Mouse (Mus musculus) sigmoid colon, adult 10 weeks (tissue): ENCODE results near the gene Rffl. TPM values are rescaled to one million over a fixed set of nuclear protein-coding genes. Genes with fewer than 3 reads are reported as not detected.

ENCODE experiments used
- polyA plus RNA-seq: library from polyadenylated mRNA; stranded (reverse); fragments of 350-450 nt; fragmentation: Illumina TruSeq; extraction: RNeasy Lipid Tissue Mini Kit (QIAGEN cat#74804); gene quantifications from one replicate; pipeline ENCODE4 v1.2.3, GENCODE M21; 2014; ENCODE audit warnings: low read depth, low replicate concordance

Gene Rffl
- 41.4 TPM for polyA plus RNA-seq

DNA sequence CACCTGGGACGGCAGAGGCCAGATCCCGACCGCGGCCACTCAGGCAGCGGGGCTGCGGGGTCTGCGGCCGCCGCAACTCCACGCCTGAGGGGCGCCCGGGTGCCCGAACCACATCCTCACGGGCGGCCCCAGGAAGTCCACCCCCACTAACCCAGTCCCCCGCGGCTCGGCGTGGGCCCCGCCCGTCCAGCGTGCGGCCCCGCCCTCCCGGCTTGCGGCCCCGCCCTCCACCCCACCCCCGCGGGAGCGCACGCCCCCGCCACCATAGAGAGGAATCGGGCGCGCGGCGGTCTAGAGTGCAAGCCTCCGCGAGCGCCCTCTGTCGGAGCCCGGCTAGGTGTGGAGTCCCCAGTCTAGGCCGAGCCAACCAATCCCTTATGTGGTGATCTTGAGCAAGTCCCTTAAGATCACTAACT lies at the start of gene Rffl:
TSS of gene Rffl (minus strand) at position 180 of the 416 bp plus-strand sequence.

DNA sequence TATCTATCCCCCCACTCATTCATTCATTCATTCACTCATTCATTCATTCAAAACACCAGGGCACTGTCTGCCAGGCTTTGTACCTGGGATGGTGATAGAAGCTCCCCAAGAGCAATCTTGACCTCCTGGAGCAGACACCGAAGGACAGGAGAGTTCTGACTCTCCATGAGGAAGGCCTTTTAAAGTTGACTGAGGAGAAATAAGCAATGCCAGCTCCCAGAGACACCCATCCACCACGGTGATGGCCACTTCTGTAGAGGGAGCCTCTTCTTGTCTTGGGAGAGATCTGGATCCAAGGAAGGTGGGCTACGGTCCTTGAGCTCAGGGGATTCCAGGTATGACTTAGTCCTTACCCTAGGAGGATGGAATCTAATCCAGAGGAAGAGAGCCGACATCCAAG lies 39.2 kb upstream of the Rffl start, which contains the start of gene Unc45b:
TSS of gene Unc45b (plus strand) at position 301 of the 400 bp plus-strand sequence.

DNA sequence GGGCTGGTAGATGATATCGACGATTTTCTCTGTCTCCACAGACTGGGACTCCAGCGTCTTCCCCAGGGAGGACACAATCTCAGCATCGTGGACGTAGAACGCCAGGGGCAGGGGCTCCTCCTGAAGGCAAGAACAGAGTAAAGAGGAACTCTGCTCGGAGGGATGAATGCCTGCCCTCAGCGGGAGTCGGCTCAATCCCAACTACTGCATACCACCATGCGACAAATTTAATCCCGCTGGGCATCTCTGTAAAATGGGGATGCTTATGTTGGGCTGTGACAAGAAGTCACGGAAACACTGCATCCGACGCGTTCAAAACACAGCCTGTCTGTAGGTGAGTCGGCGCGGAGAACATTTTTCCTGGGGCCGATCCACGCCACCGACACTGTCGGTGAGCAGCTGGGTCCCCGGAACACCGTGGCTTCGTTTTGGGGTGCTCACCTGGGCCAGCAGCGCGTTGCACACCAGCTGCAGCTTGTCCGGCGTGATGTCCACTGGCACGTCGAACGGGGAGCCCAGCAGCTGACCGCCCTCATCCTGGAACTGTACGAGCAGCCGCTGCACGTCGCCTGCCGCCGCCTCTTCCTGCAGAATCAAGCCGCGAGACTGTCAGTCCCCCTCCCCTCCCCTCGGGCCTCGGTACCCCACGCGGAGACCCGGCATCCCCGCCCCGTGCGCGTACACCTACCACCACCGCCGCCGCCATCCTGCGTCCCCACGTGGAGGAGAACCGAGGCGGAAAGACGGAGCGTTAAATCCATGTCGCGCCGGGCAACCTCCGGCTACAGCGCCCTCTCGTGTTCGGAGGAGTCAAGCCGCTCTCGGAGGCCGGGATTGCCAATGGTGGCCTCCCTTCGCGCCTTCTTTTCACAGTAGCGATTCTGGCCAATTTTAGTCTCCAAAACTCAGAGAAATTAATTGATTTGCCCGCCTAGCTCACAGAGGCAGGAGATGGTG lies 36.9 kb upstream of the Rffl start, which contains the start of gene Nle1:
TSS of gene Nle1 (minus strand) at position 761 of the 957 bp plus-strand sequence.

DNA sequence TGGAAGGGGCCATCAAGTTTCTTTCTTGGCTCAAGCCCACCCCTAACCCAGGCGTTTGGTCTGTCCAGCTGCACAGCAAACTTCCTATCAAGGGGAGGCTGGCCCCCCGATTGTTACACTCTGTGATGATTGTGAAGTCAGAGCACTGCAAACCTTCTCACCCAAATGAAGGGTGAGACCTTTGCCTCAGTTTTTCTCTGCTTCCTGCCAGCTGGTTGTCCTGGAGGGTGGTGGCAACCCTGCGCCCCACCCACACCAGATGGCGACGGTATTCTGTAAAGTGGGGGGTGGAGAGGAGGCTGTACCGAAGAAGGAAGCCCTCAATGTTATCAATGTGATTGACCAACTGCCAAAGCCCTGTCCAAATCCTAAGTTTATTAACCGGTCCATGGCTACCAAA lies 20.9 kb upstream of the Rffl start, which contains the start of gene Fndc8:
TSS of gene Fndc8 (plus strand) at position 189 of the 400 bp plus-strand sequence.

DNA sequence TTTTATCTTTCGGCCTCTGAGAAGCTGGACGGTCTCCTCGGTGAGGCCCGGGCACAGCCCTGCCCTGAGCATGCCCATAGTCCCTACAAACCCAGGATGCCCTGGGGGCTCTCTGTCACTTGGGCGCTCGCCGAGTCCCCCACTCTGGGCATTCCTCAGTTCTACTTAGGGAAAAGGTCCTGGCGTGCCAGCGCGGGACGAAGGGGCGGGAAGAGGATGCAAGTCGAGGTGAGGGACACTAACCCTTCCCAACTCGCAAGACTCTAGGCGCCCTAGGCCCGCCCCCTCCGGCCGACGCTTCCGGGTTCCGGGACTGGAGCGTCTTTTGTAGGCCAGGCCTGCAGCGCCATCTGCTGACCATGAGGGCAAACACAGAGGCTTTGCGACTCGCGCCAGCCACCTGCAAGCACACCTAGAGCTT lies 19.3 kb upstream of the Rffl start, which contains the start of gene Rad51d:
TSS of gene Rad51d (minus strand) at position 273 of the 421 bp plus-strand sequence.

DNA sequence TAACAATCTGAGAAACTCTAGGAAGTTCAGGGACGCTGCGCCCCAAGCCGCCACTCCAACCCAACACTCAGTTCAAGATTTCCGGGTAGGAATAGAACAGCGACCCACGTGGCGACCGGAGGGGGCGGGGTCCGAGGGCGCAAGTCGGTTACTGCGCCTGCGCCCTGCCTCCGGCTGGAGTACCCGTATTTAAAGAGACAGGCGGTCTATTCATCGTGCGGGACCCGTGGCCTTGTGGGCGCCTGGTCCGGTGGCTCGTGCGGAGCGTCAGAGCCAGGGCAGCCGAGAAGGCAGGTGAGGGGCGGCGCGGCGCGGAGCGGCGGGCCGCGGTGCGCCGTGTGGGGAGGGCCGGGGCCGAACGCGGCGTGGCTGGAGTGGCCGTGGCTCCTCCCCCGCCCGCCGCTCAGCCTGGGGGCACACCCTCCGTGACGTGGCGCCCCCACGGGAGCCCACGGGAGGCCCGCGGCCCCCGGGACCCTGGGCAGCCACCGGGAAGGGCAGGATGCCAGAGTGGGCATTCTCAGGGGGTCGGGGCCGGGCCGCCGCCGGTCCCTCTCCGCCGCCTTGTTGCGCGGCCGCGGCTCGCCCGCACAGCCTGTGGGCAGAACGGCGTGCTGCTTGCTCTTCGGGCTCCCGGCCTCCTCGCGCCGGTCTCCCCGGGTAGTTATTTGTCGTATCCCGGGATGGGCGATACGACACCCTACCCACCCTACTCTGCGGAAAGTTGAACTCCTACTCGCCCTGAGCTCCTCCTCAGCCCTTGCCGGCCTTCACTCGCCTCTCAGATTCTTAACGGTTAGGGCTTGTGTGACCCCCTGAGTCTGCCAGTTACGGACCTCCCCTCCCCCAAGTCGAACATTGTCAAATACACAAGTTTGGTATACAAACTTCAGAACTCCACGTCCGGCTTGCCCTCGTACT lies 89.8 kb downstream of the Rffl start, which contains the start of gene Lig3:
TSS of gene Lig3 (plus strand) at position 126 of the 921 bp plus-strand sequence.

DNA sequence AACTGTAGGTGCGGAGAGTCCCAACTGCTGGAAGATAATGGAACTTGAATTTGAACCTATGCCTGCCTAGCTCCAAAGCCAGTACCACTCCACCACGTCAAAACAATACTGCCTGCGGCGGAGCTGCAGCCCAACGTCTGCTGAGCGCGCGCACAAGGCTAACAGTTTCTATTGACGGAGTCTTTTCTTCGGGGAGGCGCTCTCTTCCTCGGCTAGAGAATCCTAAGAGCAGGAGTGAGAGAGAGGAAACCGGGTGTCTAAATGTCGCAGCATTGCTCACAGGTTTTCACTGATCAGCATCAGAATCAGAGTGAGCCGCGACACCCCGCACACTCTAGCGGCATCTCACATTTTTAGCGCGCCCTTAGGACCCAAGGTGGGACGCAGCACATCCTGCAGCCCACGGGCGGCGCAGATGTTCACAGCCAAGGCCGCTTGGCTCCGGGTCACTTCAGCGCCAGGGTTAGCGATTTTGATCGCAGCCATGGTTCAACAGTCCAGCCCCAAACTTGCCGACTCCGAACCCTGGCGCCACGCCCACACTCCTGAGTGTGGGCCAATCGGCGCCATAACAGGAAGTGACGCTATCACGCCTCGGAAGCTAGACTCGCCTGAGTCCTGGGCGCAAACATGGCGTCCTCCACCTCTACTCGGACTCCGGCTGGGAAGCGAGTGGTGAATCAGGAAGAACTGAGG lies 107.1 kb downstream of the Rffl start, which contains the start of the genes Cct6b and Zfp830:
TSS of gene Cct6b (minus strand) at position 580 of the 696 bp plus-strand sequence.
TSS of gene Zfp830 (plus strand) at position 604 of the 696 bp plus-strand sequence.

Other genes starting within 250 kb of the Rffl start
- 0.47 TPM for gene Cct6b, start 106.9 kb downstream of the Rffl start, polyA plus RNA-seq
- 20.2 TPM for gene Zfp830, start 106.9 kb downstream of the Rffl start, polyA plus RNA-seq
- gene Lig3, start 90.1 kb downstream of the Rffl start, polyA plus RNA-seq: 21.7 TPM
- 11.1 TPM for gene Rad51d, start 19.4 kb upstream of the Rffl start, polyA plus RNA-seq
- gene Fndc8, start 20.9 kb upstream of the Rffl start, polyA plus RNA-seq: not detected
- gene Nle1, start 37.2 kb upstream of the Rffl start, polyA plus RNA-seq: 5.7 TPM
- gene Unc45b, start 39.3 kb upstream of the Rffl start, polyA plus RNA-seq: 0.50 TPM
- 16.6 TPM for gene Slfn5, start 80.1 kb upstream of the Rffl start, polyA plus RNA-seq
- gene Slfn9, start 120.6 kb upstream of the Rffl start, polyA plus RNA-seq: 35.1 TPM
- 6.0 TPM for gene Slfn8, start 149.6 kb upstream of the Rffl start, polyA plus RNA-seq
- 14.7 TPM for gene Slfn2, start 193.9 kb upstream of the Rffl start, polyA plus RNA-seq
- gene Slfn1, start 245.6 kb upstream of the Rffl start, polyA plus RNA-seq: 1.9 TPM